Mouse (Mus musculus) brain, embryonic 14.5 days (tissue): ENCODE measurements at regions not wholly inside any gene's neighbourhood (a gene's known extent, or its start where the extent isn't known, plus 50 kb on each side); places are given as distances from the start of the nearest gene placed in this dataset.

Experiments
- DNase-seq: peaks from one replicate; pipeline ENCODE4 v3.0.0-alpha.2; 2011; ENCODE audit warnings: low read depth
- CTCF ChIP-seq: fragments of 200-500 bp; IDR thresholded peaks from 2 replicates; pipeline ENCODE4 v1.5.1; 2012; ENCODE audit warnings: inconsistent platforms, mild to moderate bottlenecking, moderate library complexity, borderline replicate concordance; ENCODE audit not compliant: insufficient read depth, insufficient read length; ENCODE audit errors: extremely low read depth
- POLR2A ChIP-seq: fragments of 200-500 bp; IDR thresholded peaks from 2 replicates; pipeline ENCODE4 v1.6.1; 2012; ENCODE audit warnings: mild to moderate bottlenecking, inconsistent platforms, borderline replicate concordance; ENCODE audit not compliant: poor library complexity, insufficient read depth, insufficient read length, severe bottlenecking; ENCODE audit errors: extremely low read depth

GRCm38 (mm10) chr19:14692183-14692582 lies 94.3 kb upstream of the Tle4 start:
- DNase-seq, result no peak
- no peak for TF ChIP-seq POLR2A

GRCm38 (mm10) chr19:14685628-14686027 lies 87.8 kb upstream of the Tle4 start:
- no peak for TF ChIP-seq POLR2A
- no peak for TF ChIP-seq CTCF
- no peak for DNase-seq

GRCm38 (mm10) chr19:14684669-14685068 lies 86.8 kb upstream of the Tle4 start:
- no peak for DNase-seq
- TF ChIP-seq CTCF, result no peak
- no peak for TF ChIP-seq POLR2A

DNA sequence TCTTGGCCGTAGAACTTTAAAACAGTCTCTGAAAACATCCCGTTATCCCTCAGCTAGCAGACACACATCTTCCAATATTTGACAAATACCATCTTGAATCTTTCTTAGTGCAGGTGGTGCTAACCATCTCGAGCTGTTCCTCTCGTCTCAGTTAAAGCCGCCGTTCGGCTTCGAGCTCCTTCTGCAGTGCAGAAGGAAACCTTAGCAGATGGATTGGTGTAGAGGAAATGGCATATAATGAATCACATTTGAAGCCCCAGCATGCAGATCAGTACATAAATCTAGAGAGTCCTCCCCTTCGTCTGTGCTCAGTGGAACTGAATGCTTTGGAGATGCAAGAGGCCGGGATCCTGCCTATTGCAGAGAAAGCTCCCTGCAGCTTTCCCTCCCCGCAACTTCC lies 83.5 kb upstream of the Tle4 start:
- peak; percentile 80 for DNase-seq
- TF ChIP-seq POLR2A (no peak), CTCF (no peak)

DNA sequence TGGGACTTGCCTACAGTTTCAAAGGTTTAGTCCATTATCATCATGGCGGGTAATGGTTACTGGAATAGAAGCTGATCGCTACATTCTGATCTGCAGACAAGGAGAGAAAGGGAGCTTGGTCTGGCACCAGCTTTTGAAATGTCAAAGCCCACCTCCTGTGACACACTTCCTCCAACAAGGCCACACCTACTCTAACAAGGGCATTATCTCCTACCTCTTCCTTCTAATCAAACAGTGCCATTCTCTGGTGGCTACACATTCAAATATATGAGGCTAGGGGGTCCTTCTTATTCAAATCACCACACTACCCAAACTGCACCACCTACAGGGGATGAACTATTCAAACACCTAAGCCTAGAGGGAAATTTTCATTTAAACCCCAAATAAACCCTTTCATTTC lies 81.9 kb upstream of the Tle4 start:
- no peak for DNase-seq
- TF ChIP-seq POLR2A (no peak), CTCF (no peak)

GRCm38 (mm10) chr19:14678584-14678983 lies 80.7 kb upstream of the Tle4 start:
- TF ChIP-seq POLR2A (no peak), CTCF (no peak)
- DNase-seq, result no peak

DNA sequence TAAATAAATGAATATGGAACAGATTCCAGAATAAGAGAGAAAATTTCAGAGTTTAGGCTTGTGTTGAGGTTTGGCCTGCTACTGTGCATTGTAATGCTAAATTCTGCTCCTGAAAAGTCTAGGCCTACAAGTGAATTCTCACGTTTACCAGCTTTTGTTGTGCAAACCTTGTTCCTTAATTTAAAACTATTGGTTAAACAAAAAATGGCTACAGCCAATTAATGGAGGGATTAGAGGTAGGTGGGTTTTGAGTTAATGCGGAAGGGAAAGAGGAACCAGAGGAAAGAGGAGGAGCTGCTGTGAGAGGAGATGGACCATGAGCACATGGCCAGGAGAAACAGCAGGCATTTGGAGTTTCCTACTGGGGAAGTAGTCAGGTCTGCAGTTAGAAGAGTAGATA lies 79.1 kb upstream of the Tle4 start:
- DNase-seq, result no peak
- no peak for TF ChIP-seq CTCF
- no peak for TF ChIP-seq POLR2A

DNA sequence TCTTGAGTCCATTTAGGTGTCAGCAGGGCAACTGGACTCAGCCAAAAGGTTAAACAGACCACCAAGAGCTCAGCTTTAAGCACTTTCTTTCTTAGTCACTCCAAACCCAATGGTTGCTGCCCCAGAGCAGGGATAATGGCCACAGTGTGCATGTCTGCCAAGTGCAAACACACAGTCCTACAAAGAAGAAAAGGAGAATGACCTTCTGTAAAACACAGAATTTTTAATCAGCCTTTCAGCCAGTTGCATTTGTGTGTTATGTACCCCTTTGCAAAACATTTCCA lies 72.9 kb upstream of the Tle4 start:
- TF ChIP-seq CTCF, result no peak
- no peak for TF ChIP-seq POLR2A
- peak; percentile 84 for DNase-seq

GRCm38 (mm10) chr19:14670078-14670820 lies 72.4 kb upstream of the Tle4 start:
- no peak for TF ChIP-seq CTCF
- TF ChIP-seq POLR2A, result no peak
- peak; percentile 24 for DNase-seq

- no peak for DNase-seq
- TF ChIP-seq CTCF, result no peak
- TF ChIP-seq POLR2A, result no peak
Measured at GRCm38 (mm10) chr19:14668512-14669181, 70.8 kb upstream of the Tle4 start.

DNA sequence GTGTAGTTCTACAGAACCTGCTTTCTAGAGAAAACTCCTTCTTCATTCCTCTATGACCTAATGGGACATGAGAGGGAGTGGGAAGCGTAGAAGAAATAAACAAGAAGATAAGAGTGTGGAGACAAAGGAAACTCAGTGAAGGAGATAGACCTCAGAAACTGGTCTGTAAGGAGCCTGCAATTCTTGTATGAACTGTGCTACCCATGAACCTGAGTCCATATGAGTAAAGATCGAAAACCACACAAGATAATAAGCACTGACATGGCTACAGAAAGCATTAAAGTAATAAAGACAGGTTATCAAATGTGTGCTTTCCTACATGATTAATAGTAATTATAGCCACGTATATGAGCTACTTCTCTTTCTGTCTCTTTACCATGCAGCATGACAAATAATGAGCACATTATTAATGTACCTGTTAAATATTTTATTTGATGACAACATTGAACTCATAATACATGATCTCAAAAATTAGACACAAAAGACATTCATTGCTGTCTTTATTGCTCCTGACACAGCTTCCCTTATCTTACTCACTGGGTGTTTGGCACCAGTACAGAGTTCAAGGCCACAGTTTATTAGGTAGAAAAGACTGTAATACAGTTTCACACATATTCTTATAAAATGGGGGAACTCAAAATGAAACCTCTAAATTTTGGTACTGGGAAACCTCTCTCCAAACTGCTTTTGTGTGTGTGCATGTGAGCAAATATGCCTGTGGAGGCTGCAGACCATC lies 67.0 kb upstream of the Tle4 start:
- no peak for TF ChIP-seq POLR2A
- TF ChIP-seq CTCF, result no peak
- no peak for DNase-seq
